Mouse (Mus musculus): ENCODE measurements around the gene Xpa. TPM values are rescaled to one million over a fixed set of nuclear protein-coding genes. Genes with fewer than 3 reads are reported as not detected.

Gene Xpa
- total RNA-seq, 2 experiments from 2014 or later, result 12.6 to 17.7 TPM

DNA sequence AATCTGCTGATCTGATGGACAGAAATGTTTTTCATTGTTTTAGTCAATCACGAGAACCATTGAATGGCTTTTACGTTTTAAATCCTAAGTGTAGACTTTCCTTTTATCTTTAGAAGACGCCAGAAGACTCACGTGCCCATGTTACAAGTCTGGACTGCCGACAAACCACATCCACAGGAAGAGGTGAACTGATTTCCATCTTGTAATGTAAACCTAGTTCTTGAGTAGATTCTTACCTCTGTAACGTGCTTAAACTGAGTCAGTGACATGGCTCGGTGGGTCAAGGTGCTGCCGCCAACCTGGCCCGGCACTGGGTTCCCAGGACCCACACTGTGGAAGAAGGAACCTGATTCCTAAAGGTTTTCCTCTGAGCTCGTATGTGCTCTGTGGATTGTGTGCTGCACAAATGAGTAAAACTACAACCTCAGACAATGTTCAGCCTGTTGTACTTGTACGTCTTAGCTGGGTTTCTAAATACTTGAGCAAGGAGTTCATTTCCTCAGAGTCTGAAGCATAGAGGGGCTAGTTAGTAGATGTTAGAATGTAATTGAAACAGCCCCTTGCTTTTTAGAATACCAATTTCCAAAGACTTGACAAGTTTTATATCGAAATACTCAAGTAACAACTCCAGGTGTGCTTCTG is 44.1 kb downstream of the Xpa start:
- no peak for DNase-seq (ENCODE audit: low spot score in 2 of 2)

DNA sequence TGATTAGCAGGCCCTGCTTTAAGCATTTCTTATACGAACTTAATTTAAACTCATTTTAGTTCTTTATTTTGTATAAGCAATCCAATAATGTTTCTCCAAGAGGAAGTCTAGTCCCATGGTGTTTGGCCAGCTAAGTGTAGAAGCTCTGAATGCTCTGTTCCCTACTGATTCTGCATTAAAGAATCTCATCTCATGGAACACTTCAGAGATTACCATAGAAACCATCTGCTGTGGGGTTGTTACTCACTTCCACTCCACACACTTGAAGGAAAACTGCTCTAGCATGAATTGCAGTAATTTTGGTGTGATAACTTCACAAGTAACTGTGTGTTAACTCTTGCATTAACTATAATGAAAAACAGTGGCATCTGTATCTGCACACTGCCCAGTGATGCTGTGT is 49.2 kb downstream of the Xpa start:
- no peak for DNase-seq (ENCODE audit: low spot score in 2 of 2)

DNA sequence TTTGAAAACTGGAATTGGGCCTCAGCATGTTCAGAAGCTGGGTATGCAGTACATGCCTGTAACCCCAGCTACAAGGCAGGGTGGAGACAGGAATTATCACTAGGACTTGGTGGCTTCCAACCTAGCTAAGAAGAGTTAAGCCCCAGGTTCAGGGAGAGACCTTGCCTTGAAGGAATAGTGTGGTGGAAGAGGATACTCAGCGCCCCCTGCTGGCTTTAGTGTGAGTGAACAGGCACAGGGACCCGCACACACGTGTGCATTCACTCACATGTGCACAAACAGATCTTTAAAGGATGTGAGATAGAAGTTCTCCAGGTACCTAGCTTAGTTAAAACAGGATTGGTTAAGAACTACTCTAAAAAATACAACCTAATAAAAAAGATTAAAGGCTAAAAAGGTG is 51.8 kb downstream of the Xpa start:
- DNase-seq (ENCODE audit: low spot score in 2 of 2), result no peak

DNA sequence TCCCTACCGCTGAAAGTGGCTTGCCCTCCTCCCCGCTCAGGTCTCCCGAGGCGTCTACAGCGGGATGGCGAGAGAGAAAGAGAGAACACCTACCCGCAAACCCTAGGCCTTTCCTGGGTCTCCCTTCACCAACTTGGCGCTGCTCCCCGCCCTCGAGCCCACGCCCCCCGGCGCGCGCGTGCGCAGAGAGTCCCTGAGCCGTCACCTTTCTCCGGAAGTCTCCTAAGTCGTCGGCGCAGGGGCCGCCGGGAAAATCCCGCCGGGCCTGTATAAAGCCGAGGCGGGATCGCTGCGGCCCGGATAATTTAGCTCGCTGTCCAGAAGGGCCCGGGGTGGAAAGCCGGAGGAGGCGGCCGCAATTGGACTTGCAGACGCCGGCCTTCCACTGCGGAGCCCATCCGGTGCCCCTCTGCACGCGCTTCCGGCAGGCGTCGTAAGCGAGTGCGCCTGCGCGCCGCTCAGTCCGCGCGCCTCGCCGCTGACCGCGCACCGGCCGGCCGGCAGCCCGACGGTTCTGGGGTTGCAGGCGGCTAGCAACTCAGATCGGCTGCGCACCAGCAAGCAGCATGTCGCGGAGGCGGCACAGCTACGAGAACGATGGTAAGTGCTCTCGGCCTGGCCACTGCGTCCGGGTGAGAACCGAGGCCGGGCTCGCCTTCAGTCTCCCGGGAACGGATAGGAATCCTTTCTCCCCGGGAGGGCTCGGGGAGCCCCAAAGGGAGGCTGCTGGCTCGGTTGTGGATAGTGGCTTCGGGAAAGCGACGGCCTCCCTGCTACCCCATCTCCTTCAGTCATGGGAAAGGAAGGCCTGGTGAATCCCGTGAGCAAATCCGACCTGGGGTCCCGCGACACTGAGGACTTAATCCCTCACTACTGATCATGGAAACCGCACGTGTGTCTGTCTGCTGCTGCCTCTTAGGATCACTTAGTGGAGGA is 57.6 kb downstream of the Xpa start, which contains the start of the genes Ncbp1 and Tstd2:
TSS of gene Ncbp1 (plus strand) at position 327 of the 936 bp plus-strand sequence.
TSS of gene Tstd2 (minus strand) at position 408 of the 936 bp plus-strand sequence.
- peak; percentile 92 to 94 for DNase-seq (ENCODE audit: low spot score in 2 of 2)

DNA sequence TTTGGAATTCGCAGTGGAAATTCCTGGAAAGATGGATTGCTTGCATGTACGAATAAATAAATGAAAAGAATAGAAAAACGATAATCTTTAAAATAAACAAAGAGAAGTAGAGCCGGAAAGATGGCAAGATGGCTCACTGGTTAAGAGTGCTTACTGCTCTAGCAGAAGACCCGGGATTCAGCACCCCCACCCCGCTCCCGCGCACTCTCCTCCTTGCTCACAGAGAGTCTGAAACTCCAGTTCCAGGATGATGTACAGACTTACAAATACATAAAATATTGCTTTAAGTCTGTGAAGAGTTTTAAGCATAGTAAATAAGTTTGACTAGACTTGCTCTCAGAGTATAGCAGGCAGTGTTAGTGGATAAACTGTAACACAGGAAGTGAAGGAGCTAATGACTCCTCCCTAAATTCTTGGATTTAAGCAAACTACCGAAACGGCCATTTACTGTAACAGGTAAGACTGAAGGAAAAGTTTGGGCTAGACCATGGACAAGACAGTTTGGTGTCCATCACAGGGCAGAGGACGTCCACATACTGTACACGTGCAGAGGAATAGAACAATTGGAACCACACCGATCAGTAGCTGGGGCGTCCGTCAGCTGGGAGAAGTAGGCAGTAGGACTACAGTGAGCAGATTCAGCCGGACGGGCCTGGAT is 58.4 kb downstream of the Xpa start:
- DNase-seq (ENCODE audit: low spot score in 2 of 2), result no peak

DNA sequence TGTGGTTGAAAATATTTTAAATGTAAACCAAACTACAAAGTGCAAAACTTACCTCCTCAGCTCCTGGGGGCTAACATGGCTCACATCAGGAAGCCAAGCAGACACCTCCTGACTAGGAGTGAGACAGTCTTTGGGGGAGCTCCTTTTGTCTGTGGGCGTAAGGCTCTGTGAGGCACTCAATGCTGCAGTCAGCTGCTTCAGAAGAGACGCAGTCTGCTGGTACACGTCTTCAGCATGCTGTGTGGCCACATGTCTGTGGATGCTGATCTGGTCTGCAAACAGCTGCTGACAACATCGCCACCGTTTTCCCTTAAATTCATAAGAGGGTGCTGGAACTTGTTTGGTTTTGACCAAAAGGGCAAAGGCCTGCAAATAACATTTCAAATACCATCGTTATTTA is 64.3 kb downstream of the Xpa start:
- no peak for DNase-seq (ENCODE audit: low spot score in 2 of 2)

DNA sequence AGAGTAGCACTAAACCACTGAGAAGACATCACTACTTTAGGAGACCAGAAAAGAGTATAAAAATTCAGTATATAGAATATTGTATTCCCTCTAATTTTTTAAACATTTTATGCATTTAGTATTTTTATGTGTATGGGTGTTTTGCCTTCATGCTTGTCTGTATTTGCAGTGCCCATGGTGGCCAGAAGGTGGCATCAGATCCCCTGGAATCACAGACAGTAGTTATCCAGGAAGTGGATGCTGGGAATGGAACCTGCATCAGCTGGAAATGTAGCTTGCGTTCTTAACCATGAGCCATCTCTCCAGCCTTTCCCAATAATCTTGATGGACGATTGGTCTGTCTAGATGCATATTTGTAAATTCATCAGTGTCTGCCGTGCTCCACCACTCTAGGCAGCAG is 65.9 kb downstream of the Xpa start:
- peak; percentile 44 to 59 for DNase-seq (ENCODE audit: low spot score in 2 of 2)

DNA sequence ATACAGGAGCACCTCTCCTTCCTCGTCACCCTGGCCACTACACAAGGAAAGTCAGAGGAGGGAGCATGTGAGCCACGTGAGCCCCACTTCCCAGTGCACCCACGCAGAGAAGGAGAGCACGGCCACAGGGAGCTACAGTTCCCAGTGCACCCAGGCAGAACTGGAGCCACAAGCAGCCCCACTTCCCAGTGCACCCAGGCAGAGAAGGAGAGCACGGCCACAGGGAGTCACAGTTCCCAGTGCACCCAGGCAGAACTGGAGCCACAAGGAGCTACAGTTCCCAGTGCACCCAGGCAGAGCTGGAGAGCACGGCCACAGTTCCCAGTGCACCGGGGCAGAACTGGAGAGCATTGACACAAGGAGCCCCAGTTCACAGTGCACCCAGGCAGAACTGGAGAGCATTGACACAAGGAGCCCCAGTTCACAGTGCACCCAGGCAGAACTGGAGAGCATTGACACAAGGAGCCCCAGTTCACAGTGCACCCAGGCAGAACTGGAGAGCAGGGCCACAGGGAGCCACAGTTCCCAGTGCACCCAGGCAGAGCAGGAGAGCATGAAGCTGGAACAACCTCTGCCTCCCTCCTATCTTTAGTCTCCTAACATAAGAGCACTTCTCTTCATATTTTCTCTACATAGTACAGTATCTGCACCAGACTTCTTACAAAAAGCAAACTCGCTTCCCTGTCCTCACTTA is 66.7 kb downstream of the Xpa start:
- DNase-seq (ENCODE audit: low spot score in 2 of 2), result no peak

DNA sequence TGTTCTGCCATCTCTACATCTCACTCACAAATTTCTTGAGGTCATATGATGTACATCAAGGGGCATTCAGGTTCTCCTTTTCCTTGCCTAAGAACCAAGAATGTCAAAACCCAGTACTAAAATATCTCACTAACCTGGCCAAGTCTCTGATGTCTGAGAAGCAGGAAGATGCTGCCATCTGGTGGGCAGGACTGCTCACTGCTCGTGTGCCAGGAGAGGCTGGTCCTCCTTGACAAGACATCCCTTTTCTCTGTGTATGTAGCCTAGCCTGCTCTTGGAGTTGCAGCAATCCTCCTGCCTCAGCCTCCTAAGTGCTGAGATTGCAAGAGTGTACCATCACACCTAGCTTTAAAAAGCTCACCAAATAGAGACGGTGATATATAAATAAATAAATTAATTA is 69.6 kb downstream of the Xpa start:
- DNase-seq (ENCODE audit: low spot score in 2 of 2), result peak; percentile 66 to 71

DNA sequence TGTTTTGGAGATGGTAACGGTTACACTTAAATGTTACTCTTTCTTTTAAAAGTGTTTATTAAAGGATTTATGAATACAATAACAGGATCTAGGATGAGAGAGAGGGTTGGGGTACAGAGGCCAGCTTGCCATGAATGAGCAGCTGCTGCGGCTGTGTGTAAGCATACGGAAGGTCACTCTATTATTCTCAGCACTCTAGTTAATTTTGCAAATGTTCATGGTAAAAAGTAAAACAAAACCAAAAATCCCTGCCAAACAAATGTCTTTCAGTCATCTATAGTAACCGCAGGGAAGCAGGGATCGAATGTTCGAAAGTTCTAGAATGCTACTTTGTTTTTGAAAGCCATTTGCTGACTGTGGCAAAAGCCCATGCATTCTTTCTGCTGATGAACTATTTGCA is 72.8 kb downstream of the Xpa start:
- no peak for DNase-seq (ENCODE audit: low spot score in 2 of 2)

DNA sequence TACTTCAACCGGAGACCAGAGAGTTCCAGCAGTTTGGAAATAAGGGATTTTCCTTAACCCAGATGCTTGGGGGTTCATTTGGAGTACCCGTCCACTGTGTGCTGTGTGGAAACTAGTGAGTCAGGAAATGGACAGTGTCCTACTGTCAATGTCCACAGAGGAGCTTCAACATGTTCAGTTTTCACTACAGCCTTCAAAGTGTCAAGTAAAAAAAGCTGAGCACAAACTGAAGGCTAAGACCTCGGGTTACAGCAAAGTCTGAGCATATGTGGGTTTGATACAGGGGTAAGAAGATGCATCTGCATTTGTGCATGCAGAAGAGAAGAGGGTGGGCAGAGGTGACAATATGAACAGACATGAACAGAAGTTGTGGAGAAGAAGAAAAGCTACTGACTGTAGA is 75.3 kb downstream of the Xpa start:
- no peak for DNase-seq (ENCODE audit: low spot score in 2 of 2)

DNA sequence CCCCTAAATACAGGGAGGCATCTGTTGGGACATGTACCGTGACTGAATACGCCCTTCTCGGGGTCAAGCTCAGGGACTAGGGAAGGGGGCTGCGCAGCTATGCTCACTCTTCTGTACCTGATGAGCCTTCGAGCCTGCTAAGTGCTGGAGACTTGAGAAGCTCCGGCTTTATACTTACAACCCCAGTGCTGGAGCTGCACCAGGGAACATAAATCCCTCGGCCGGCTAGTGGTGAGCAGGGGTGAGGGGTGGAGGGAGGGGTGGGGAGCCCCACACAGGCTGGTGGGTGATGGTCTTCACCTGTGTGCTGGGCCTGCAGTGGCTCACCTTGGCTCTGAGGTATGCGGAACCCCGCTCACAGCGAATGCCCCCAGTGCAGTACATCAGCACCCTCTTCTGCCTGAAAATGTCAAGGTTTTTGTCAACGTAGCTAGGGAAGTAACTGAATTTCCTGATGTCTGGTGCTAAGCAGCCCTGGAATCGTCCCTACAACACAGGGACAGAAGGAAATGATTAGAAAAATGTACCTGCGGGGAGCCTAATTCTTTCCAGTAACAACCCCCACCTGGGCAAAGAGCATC is 76.5 kb downstream of the Xpa start:
- DNase-seq (ENCODE audit: low spot score in 2 of 2), result no peak

DNA sequence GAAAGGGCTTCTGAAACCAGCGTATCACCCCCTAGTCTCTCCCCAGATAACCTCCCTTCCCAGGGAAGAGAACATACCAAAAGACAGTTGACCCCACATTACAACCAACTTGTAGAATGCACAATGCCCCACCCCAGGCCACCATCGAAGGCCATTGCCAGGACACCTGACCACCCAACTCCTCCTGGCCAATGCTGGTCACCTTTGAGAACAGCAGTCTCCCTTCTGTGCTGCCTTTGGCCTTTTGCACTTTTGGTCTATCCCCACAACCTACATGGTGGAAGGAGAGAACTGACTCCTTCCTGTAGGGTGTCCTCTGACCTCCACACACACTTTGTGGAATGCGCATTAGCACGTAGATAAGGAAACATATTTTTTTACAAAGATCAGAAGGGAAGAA is 78.6 kb downstream of the Xpa start:
- no peak for DNase-seq (ENCODE audit: low spot score in 2 of 2)

DNA sequence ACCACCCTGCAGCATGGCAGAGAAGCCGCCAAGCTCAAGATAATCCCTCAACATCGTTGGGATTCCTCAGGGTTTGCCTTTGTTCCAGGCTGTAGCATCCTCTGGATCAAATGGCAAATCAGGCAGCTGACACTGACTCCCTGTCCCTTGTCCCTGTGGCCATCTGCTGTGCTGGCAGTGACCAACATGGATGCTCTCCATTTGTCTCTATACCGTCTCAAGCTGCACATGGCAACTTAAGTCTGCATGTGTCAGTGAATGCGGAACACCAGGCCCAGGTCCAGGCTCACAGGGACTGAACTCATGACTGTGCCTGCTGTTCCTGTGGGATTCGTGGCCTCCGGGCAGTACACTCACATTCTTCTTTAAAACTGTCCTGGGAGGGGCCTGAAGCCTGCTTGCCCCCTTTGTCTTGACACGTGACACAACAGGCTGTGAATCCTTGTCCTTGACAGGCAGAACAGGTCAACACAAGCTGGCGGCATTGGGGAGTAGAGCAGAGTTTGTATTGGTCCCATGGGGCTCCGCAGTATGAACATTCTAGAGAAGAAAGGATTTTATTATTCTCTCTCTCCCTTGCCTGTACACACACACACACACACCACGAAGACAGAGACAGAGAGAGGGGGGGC is 79.5 kb downstream of the Xpa start:
- DNase-seq (ENCODE audit: low spot score in 2 of 2), result no peak

DNA sequence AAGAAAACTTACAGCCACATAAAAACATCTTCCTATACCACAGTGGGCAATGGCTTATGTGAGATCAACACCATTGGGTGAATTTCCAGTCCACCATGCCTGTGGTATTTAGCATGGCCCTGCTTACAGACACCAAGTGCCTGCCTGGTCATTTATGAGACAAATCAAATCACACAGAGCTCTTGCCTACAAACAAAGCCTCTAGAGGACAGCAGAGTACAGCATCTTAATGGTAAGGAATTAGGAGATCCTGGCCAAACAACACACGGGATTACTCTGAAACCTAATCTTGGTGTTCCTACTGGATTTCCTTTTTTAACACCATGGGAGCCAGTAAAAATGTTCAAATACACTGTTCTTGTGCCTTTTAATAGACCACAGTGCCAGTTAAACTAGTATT is 80.8 kb downstream of the Xpa start:
- DNase-seq (ENCODE audit: low spot score in 2 of 2), result no peak

DNA sequence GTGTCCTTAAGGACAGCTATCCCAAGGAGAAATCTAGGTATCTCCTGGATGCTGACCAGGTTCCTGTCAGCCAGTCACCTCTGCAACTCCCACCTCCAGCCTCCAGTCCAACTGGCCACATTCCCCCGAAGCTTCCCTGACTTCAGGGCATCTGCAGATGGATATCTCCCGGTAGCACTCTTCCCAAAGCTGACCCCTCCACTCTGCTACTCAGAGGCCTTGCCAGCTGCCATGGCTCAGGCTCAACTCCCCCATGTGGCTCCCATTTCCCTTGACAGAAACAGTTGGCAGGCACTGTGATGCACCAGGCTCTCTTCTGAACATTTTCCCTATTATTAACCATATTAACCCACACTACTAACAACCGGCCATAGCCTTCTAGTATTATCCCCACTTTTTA is 84.8 kb downstream of the Xpa start:
- no peak for DNase-seq (ENCODE audit: low spot score in 2 of 2)

DNA sequence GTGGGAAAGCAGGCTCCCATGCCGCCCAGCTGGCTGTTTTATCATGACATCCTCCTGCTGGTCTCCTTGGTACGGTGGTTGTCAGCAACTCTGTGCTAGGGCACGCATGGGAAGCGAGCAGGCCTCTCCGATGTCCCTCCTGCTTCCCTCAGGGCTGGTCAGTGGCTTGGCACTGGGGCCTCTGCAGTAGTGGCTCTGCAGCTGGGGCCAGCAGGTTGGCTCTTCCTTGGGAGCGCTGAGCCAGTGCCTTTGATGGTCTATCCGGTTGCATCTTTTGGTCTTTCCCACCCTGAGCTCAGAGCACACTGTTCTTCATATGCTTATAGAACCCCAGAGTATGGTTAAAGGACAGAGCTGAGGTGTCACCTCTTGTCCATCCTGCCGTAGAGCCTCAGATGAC is 86.0 kb downstream of the Xpa start:
- no peak for DNase-seq (ENCODE audit: low spot score in 2 of 2)

Data from adrenal gland, adult 18-20 months (tissue).